In the genomic region with DNA sequence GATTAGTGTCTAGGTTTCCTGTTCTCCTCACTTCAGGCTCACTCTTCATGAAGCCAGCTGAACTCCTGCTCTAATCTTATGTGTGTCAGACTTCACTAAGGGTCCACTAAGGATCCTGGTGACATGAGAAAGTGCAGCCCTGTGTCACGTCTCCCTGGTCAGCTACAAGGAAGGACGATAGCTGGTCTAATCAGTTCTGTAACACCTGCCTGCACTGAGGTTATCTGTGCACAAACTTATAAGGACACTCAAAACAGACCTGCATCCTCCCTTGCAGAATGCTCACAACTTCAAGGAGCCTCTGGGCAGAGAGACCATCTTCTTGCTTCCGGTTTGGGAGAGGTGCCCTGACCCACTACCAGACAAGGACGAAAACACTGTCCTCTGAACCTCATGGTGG, we compare ENCODE assay signal across 18 mouse cellular contexts.
DNase-seq lines count a peak whose midpoint lies in the region; ATAC-seq and TF ChIP-seq lines count a peak whose summit lies in the region.
"Had no signal": no experiment of that assay in that cellular context is flagged by ENCODE, and none has a peak within 500 bp of the region (broad histone marks: within the 10 kb centered on the region; RNA-seq: fewer than 3 reads in every experiment).

No protein-coding gene starts in this region.

- WGBS in liver, embryonic 11.5 days, result 60% methylated on average over 4 of the region's 4 CpGs
- WGBS in liver, embryonic 14.5 days (ENCODE audit: insufficient replicate concordance), result 37% methylated on average over 4 of the region's 4 CpGs
- 87% methylated on average over 4 of the region's 4 CpGs for WGBS in forebrain, embryonic 12.5 days
- 78% methylated on average over 4 of the region's 4 CpGs for WGBS in kidney, embryonic 15.5 days

- H3K27ac ChIP-seq in liver, embryonic 11.5 days (ENCODE audit: low read depth, low read length), result no peak overlapping the region
- no peak overlapping the region for H3K27ac ChIP-seq in liver, embryonic 14.5 days
- H3K27ac ChIP-seq in forebrain, embryonic 12.5 days, result no peak overlapping the region
- H3K27ac ChIP-seq in kidney, embryonic 15.5 days, result no peak overlapping the region
- H3K27ac ChIP-seq: embryonic facial prominence, embryonic 10.5 days; forebrain, embryonic 10.5 days; forebrain, embryonic 15.5 days; hindbrain, embryonic 13.5 days; hindbrain, postnatal 0 days had no signal

- TF ChIP-seq EP300 in liver, embryonic 14.5 days (IDR thresholded peaks at IDR 0.05; ENCODE audit: low read depth), result peak; percentile 70

- ATAC-seq in liver, embryonic 11.5 days (replicated peaks; ENCODE audit: low FRiP score), result peak; percentile 76
- ATAC-seq in liver, embryonic 14.5 days (ENCODE audit: insufficient read depth), result peak; percentile 61; the same call in 1 of the 2 replicates
- peak; percentile 59 for ATAC-seq in megakaryocyte-erythroid progenitor cell, adult 5-6 weeks (replicated peaks; ENCODE audit: low FRiP score, low TSS enrichment, poor library complexity, severe bottlenecking)
- no peak for ATAC-seq in forebrain, embryonic 12.5 days (ENCODE audit: low FRiP score)
- no peak for ATAC-seq in kidney, embryonic 15.5 days (replicated peaks; ENCODE audit: low FRiP score)
- ATAC-seq: forebrain, embryonic 15.5 days; hindbrain, postnatal 0 days had no signal

- no peak for TF ChIP-seq CTCF in liver, embryonic 14.5 days (IDR thresholded peaks at IDR 0.05; ENCODE audit: low read depth)

- H3K9me3 ChIP-seq in liver, embryonic 11.5 days (ENCODE audit: control insufficient read depth, low read length), result no peaks in the 10 kb centered on the region
- no peaks in the 10 kb centered on the region for H3K9me3 ChIP-seq in liver, embryonic 14.5 days (ENCODE audit: control insufficient read depth, low read length)
- no peaks in the 10 kb centered on the region for H3K9me3 ChIP-seq in forebrain, embryonic 12.5 days
- H3K9me3 ChIP-seq in kidney, embryonic 15.5 days (replicated peaks), result no peaks in the 10 kb centered on the region
- H3K9me3 ChIP-seq: embryonic facial prominence, embryonic 10.5 days; forebrain, embryonic 10.5 days; forebrain, embryonic 15.5 days; hindbrain, embryonic 13.5 days had no signal

- H3K4me2 ChIP-seq in liver, embryonic 11.5 days, result no peak overlapping the region
- no peak overlapping the region for H3K4me2 ChIP-seq in liver, embryonic 14.5 days (ENCODE audit: low read depth)
- no peak overlapping the region for H3K4me2 ChIP-seq in forebrain, embryonic 12.5 days
- no peak overlapping the region for H3K4me2 ChIP-seq in kidney, embryonic 15.5 days
- H3K4me2 ChIP-seq: forebrain, embryonic 15.5 days; hindbrain, embryonic 13.5 days had no signal

- H3K36me3 ChIP-seq in liver, embryonic 11.5 days (ENCODE audit: control insufficient read depth, insufficient read depth, low read length), result peaks cover 2% of the 10 kb centered on the region; the same call in 1 of the 2 replicates
- no peaks in the 10 kb centered on the region for H3K36me3 ChIP-seq in liver, embryonic 14.5 days (replicated peaks; ENCODE audit: control insufficient read depth, insufficient read depth, low read depth)
- no peaks in the 10 kb centered on the region for H3K36me3 ChIP-seq in forebrain, embryonic 12.5 days (replicated peaks)
- no peaks in the 10 kb centered on the region for H3K36me3 ChIP-seq in kidney, embryonic 15.5 days
- H3K36me3 ChIP-seq: embryonic facial prominence, embryonic 10.5 days; forebrain, embryonic 10.5 days; forebrain, embryonic 15.5 days; hindbrain, embryonic 13.5 days had no signal

- no peak overlapping the region for H3K9ac ChIP-seq in liver, embryonic 11.5 days (ENCODE audit: low read depth, low read length)
- H3K9ac ChIP-seq in liver, embryonic 14.5 days (replicated peaks), result no peak overlapping the region
- no peak overlapping the region for H3K9ac ChIP-seq in forebrain, embryonic 12.5 days
- no peak overlapping the region for H3K9ac ChIP-seq in kidney, embryonic 15.5 days
- H3K9ac ChIP-seq: forebrain, embryonic 15.5 days; hindbrain, embryonic 13.5 days had no signal

- no peaks in the 10 kb centered on the region for H3K27me3 ChIP-seq in liver, embryonic 11.5 days (replicated peaks; ENCODE audit: control insufficient read depth, insufficient read depth, low read length)
- no peaks in the 10 kb centered on the region for H3K27me3 ChIP-seq in liver, embryonic 14.5 days (ENCODE audit: control insufficient read depth, insufficient read depth, low read length)
- H3K27me3 ChIP-seq in forebrain, embryonic 12.5 days, result no peaks in the 10 kb centered on the region
- no peaks in the 10 kb centered on the region for H3K27me3 ChIP-seq in kidney, embryonic 15.5 days
- H3K27me3 ChIP-seq: forebrain, embryonic 15.5 days; hindbrain, embryonic 13.5 days had no signal

- H3K4me1 ChIP-seq in liver, embryonic 11.5 days (replicated peaks; ENCODE audit: control insufficient read depth, insufficient read depth, low read length), result peaks cover 31% of the 10 kb centered on the region
- peaks cover 6 to 21% of the 10 kb centered on the region in 2 experiments for H3K4me1 ChIP-seq in liver, embryonic 14.5 days (replicated peaks; ENCODE audit: control insufficient read depth in 2 of 2, insufficient read depth in 2 of 2, low read length in 1 of 2)
- peaks cover 10% of the 10 kb centered on the region for H3K4me1 ChIP-seq in forebrain, embryonic 12.5 days
- peaks cover 21% of the 10 kb centered on the region for H3K4me1 ChIP-seq in kidney, embryonic 15.5 days
- H3K4me1 ChIP-seq: forebrain, embryonic 15.5 days had no signal

- no peak overlapping the region for H3K4me3 ChIP-seq in liver, embryonic 11.5 days (ENCODE audit: low read depth, low read length)
- no peak overlapping the region for H3K4me3 ChIP-seq in liver, embryonic 14.5 days (ENCODE audit: insufficient read depth in 1 of 2, low read depth in 2 of 2, low read length in 2 of 2)
- no peak overlapping the region for H3K4me3 ChIP-seq in forebrain, embryonic 12.5 days (replicated peaks)
- H3K4me3 ChIP-seq in kidney, embryonic 15.5 days (replicated peaks), result no peak overlapping the region
- H3K4me3 ChIP-seq: embryonic facial prominence, embryonic 10.5 days; forebrain, embryonic 10.5 days; forebrain, embryonic 15.5 days; hindbrain, embryonic 13.5 days had no signal

- DNase-seq in liver, embryonic 11.5 days (ENCODE audit: low spot score), result no peak
- no peak for DNase-seq in liver
- DNase-seq in c-Kit-positive CD71-positive TER-119-positive erythroid progenitor cells, embryonic 14.5 days (ENCODE audit: low spot score), result peak; percentile 12
- peak in 2 of 3 experiments; percentile 20 to 24 for DNase-seq in liver, embryonic 14.5 days (ENCODE audit: low read depth in 3 of 3, low spot score in 3 of 3)
- DNase-seq: adrenal gland, adult 2 months; adrenal gland, postnatal 25 days; cerebellum, adult 18-20 months; cerebellum, adult 9-11 months; gastrocnemius, postnatal 14 days; heart, postnatal 10 days had no signal

Comparison
In these comparisons a context has a peak if more than half of its experiments do, and no peak if none do; other contexts are left out.
1. DNase-seq: peak in c-Kit-positive CD71-positive TER-119-positive erythroid progenitor cells, embryonic 14.5 days (single experiment) and liver, embryonic 14.5 days (2 of 3); none in liver, embryonic 11.5 days (single experiment) and liver (single experiment).
2. ATAC-seq: peak in liver, embryonic 11.5 days (single experiment), liver, embryonic 14.5 days (single experiment) and megakaryocyte-erythroid progenitor cell, adult 5-6 weeks (single experiment); none in forebrain, embryonic 12.5 days (single experiment) and kidney, embryonic 15.5 days (single experiment).